Mouse (Mus musculus): Measurements from ENCODE around the gene Jup. TPM values are rescaled to one million over a fixed set of nuclear protein-coding genes. Genes with fewer than 3 reads are reported as not detected.
A peak's percentile ranks its signal among the peaks of the same experiment; 100 is the strongest.

The Jup gene
- polyA plus RNA-seq, 1 experiment from 2014 or later, result 37.6 TPM

- no peaks in the 10 kb centered on the region for H3K27me3 ChIP-seq
- no peak overlapping the region; the same call in 1 of the 2 replicates for H3K4me2 ChIP-seq
- ATAC-seq (ENCODE audit: low FRiP score), result no peak
- no peak overlapping the region for H3K4me3 ChIP-seq (replicated peaks)
- peaks cover 3% of the 10 kb centered on the region; the same call in 1 of the 2 replicates for H3K36me3 ChIP-seq (replicated peaks)
- 96% methylated on average over 7 of the region's 7 CpGs for WGBS
- H3K4me1 ChIP-seq, result no peaks in the 10 kb centered on the region; the same call in 1 of the 2 replicates
- H3K9ac ChIP-seq, result no peak overlapping the region
- H3K27ac ChIP-seq, result no peak overlapping the region
- no peaks in the 10 kb centered on the region for H3K9me3 ChIP-seq
These were observed 26.3 kb upstream of the Jup start for GRCm38 (mm10) chr11:100423836-100424235.

- Histone ChIP-seq H3K9me3 (no peaks in the 10 kb centered on the region), H3K4me1 (no peaks in the 10 kb centered on the region; the same call in 1 of the 2 replicates), H3K9ac (no peak overlapping the region), H3K4me3 (replicated peaks) (no peak overlapping the region), H3K27me3 (peaks cover 7% of the 10 kb centered on the region), H3K27ac (no peak overlapping the region), H3K4me2 (no peak overlapping the region), H3K36me3 (replicated peaks) (0 out of 2 replicates have a peak, but pooled peaks cover 3% of the 10 kb centered on the region)
- ATAC-seq (ENCODE audit: low FRiP score), result no peak
- 80% methylated on average over 8 of the region's 8 CpGs for WGBS
These were observed 24.0 kb upstream of the Jup start for GRCm38 (mm10) chr11:100421537-100421936.

GRCm38 (mm10) chr11:100414914-100415822 is 17.6 kb upstream of the Jup start, which contains the start of gene Fkbp10:
Gene Fkbp10 (plus strand): TSS chr11:100415697.
- under 1% methylated on average over 30 of the region's 31 CpGs for WGBS
- Histone ChIP-seq H3K36me3 (replicated peaks) (no peaks in the 10 kb centered on the region), H3K27me3 (peaks cover 40% of the 10 kb centered on the region), H3K4me1 (peaks cover 39% of the 10 kb centered on the region), H3K9ac (peak within 1 kb of the TSS; percentile 61), H3K4me3 (replicated peaks) (peak within 1 kb of the TSS; percentile 54), H3K4me2 (peak within 1 kb of the TSS; percentile 74), H3K9me3 (no peaks in the 10 kb centered on the region), H3K27ac (peak within 1 kb of the TSS; percentile 37)
- peak; percentile 49; the same call in 1 of the 2 replicates for ATAC-seq (ENCODE audit: low FRiP score)

GRCm38 (mm10) chr11:100414021-100414913 is 16.7 kb upstream of the Jup start, which contains the start of gene P3h4:
Gene P3h4 (minus strand): TSS chr11:100414836.
- peak within 1 kb of the TSS; percentile 54 for H3K4me3 ChIP-seq (replicated peaks)
- H3K4me2 ChIP-seq, result peak within 1 kb of the TSS; percentile 74
- H3K9me3 ChIP-seq, result no peaks in the 10 kb centered on the region
- peak within 1 kb of the TSS; percentile 37 for H3K27ac ChIP-seq
- WGBS, result 1% methylated on average over 93 of the region's 93 CpGs
- no peaks in the 10 kb centered on the region for H3K36me3 ChIP-seq (replicated peaks)
- peak; percentile 89 for ATAC-seq (ENCODE audit: low FRiP score)
- H3K27me3 ChIP-seq, result peaks cover 40% of the 10 kb centered on the region
- H3K4me1 ChIP-seq, result peaks cover 39% of the 10 kb centered on the region
- peak within 1 kb of the TSS; percentile 61 for H3K9ac ChIP-seq

GRCm38 (mm10) chr11:100413541-100413940 is 16.0 kb upstream of the Jup start:
- no peaks in the 10 kb centered on the region for H3K9me3 ChIP-seq
- H3K36me3 ChIP-seq (replicated peaks), result no peaks in the 10 kb centered on the region
- 80% methylated on average over 11 of the region's 11 CpGs for WGBS
- no peak overlapping the region for H3K27ac ChIP-seq
- H3K9ac ChIP-seq, result peak overlapping the region; percentile 61
- peak overlapping the region; percentile 54 for H3K4me3 ChIP-seq (replicated peaks)
- no peak for ATAC-seq (ENCODE audit: low FRiP score)
- H3K4me1 ChIP-seq, result peaks cover 39% of the 10 kb centered on the region
- H3K27me3 ChIP-seq, result peaks cover 40% of the 10 kb centered on the region
- H3K4me2 ChIP-seq, result peak overlapping the region; percentile 74

GRCm38 (mm10) chr11:100411736-100412135 is 14.2 kb upstream of the Jup start:
- Histone ChIP-seq H3K4me3 (replicated peaks) (no peak overlapping the region), H3K27ac (no peak overlapping the region), H3K36me3 (replicated peaks) (no peaks in the 10 kb centered on the region), H3K4me2 (no peak overlapping the region), H3K4me1 (peaks cover 39% of the 10 kb centered on the region), H3K27me3 (peaks cover 35% of the 10 kb centered on the region), H3K9ac (no peak overlapping the region), H3K9me3 (no peaks in the 10 kb centered on the region)
- 87% methylated on average over 11 of the region's 11 CpGs for WGBS
- no peak for ATAC-seq (ENCODE audit: low FRiP score)

GRCm38 (mm10) chr11:100409686-100410085 is 12.1 kb upstream of the Jup start:
- H3K27ac ChIP-seq, result no peak overlapping the region
- H3K36me3 ChIP-seq (replicated peaks), result no peaks in the 10 kb centered on the region
- no peak for ATAC-seq (ENCODE audit: low FRiP score)
- H3K4me3 ChIP-seq (replicated peaks), result no peak overlapping the region
- H3K9me3 ChIP-seq, result no peaks in the 10 kb centered on the region
- peaks cover 28% of the 10 kb centered on the region for H3K4me1 ChIP-seq
- no peak overlapping the region for H3K4me2 ChIP-seq
- peaks cover 14% of the 10 kb centered on the region for H3K27me3 ChIP-seq
- no peak overlapping the region for H3K9ac ChIP-seq
- WGBS, result 83% methylated on average over 3 of the region's 3 CpGs

GRCm38 (mm10) chr11:100408835-100409462 is 11.4 kb upstream of the Jup start:
- H3K9me3 ChIP-seq, result no peaks in the 10 kb centered on the region
- no peak overlapping the region for H3K4me3 ChIP-seq (replicated peaks)
- peaks cover 23% of the 10 kb centered on the region for H3K4me1 ChIP-seq
- no peak overlapping the region for H3K4me2 ChIP-seq
- 91% methylated on average over 12 of the region's 12 CpGs for WGBS
- no peak for ATAC-seq (ENCODE audit: low FRiP score)
- H3K27ac ChIP-seq, result no peak overlapping the region
- H3K27me3 ChIP-seq, result peaks cover 9% of the 10 kb centered on the region
- no peaks in the 10 kb centered on the region for H3K36me3 ChIP-seq (replicated peaks)
- no peak overlapping the region for H3K9ac ChIP-seq

- Histone ChIP-seq H3K4me3 (replicated peaks) (no peak overlapping the region), H3K9me3 (no peaks in the 10 kb centered on the region), H3K4me2 (no peak overlapping the region), H3K27me3 (peaks cover 2% of the 10 kb centered on the region; the same call in 1 of the 2 replicates), H3K27ac (no peak overlapping the region), H3K4me1 (peaks cover 18% of the 10 kb centered on the region), H3K36me3 (replicated peaks) (no peaks in the 10 kb centered on the region), H3K9ac (no peak overlapping the region)
- WGBS, result 40% methylated on average over 10 of the region's 10 CpGs
- no peak for ATAC-seq (ENCODE audit: low FRiP score)
These were observed 10.7 kb upstream of the Jup start for GRCm38 (mm10) chr11:100408076-100408834.

- Histone ChIP-seq H3K27ac (no peak overlapping the region), H3K27me3 (no peaks in the 10 kb centered on the region), H3K36me3 (replicated peaks) (no peaks in the 10 kb centered on the region), H3K4me3 (replicated peaks) (no peak overlapping the region), H3K9me3 (no peaks in the 10 kb centered on the region), H3K9ac (no peak overlapping the region), H3K4me1 (peaks cover 15% of the 10 kb centered on the region), H3K4me2 (no peak overlapping the region)
- no peak for ATAC-seq (ENCODE audit: low FRiP score)
- 88% methylated on average over 5 of the region's 5 CpGs for WGBS
These were observed 9.6 kb upstream of the Jup start for GRCm38 (mm10) chr11:100406995-100407705.

- Histone ChIP-seq H3K4me3 (replicated peaks) (no peak overlapping the region), H3K36me3 (replicated peaks) (no peaks in the 10 kb centered on the region), H3K27ac (no peak overlapping the region), H3K9ac (no peak overlapping the region), H3K9me3 (no peaks in the 10 kb centered on the region), H3K4me2 (no peak overlapping the region), H3K4me1 (peaks cover 10% of the 10 kb centered on the region; the same call in 1 of the 2 replicates), H3K27me3 (no peaks in the 10 kb centered on the region)
- WGBS, result 90% methylated on average over 8 of the region's 8 CpGs
- no peak for ATAC-seq (ENCODE audit: low FRiP score)
These were observed 8.7 kb upstream of the Jup start for GRCm38 (mm10) chr11:100406273-100406672.

All from forebrain, embryonic 12.5 days (tissue).